Mouse (Mus musculus) fat pad, adult 2 months (tissue): Measurements from ENCODE around the gene 1700025C18Rik.

Experiments
- DNase-seq: peaks from one replicate; pipeline ENCODE4 v3.0.0-alpha.2; 2011; ENCODE audit warnings: low read depth, low spot score; ENCODE audit errors: extremely low read depth

Gene 1700025C18Rik

GRCm38 (mm10) chr2:165042126-165042525, 48.4 kb downstream of the 1700025C18Rik start:
- no peak for DNase-seq

- no peak for DNase-seq
Observed at GRCm38 (mm10) chr2:165037415-165037814, 53.1 kb downstream of the 1700025C18Rik start.

GRCm38 (mm10) chr2:165035058-165035431, 55.5 kb downstream of the 1700025C18Rik start:
- no peak for DNase-seq

GRCm38 (mm10) chr2:165034131-165035057, 56.2 kb downstream of the 1700025C18Rik start, which contains the start of gene Ncoa5:
Gene Ncoa5, minus strand, starts transcription at chr2:165034867.
- DNase-seq: no peak

- DNase-seq: no peak
Observed at GRCm38 (mm10) chr2:165033306-165033705, 57.2 kb downstream of the 1700025C18Rik start.

GRCm38 (mm10) chr2:165032533-165032932, 58.0 kb downstream of the 1700025C18Rik start:
- no peak for DNase-seq
